In genomic region chr4:155654456-155655298, GRCm38 (mm10) we compare ENCODE assay signal across 1 mouse cellular context.
TF ChIP-seq lines count a peak whose summit lies in the region.

No protein-coding gene starts in this region.

TF ChIP-seq in CH12.LX, 34 proteins besides CTCF, POLR2A, EP300 and RAD21:
- 0 out of 2 replicates have a peak, but pooled peaks have one; percentile 11 for TF ChIP-seq TCF12 (IDR thresholded peaks at IDR 0.05; ENCODE audit: low read depth, low read length)
- TF ChIP-seq NELFE (IDR thresholded peaks at IDR 0.05; ENCODE audit: low read depth, low read length): no peak
- no peak for TF ChIP-seq PAX5 (IDR thresholded peaks at IDR 0.05; ENCODE audit: low read length)
- TF ChIP-seq RCOR1 (conservative IDR thresholded peaks at IDR 0.05; ENCODE audit: low read depth, low read length): no peak
